Mouse (Mus musculus): ENCODE results near the gene Fig4.

The Fig4 gene

DNA sequence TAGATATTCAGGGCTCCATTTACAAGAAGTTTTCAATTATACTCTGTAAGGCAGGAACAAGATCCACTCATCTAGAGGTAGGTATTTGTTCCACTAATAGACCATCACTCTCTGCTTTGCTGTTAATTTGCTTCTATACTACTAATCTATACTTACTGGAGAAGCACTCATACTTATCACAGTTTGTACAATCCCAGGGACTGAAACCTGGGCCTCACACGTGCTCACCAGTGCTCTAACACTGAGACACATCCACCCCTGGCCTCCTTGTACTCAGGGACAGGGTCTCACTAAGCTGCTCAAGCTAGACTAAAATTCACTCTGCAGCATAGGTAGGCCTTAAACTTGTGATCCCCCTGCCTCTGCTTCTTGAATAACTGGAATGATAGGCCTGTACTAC is 41.8 kb downstream of the Fig4 start:
- DNase-seq (ENCODE audit: low spot score in 2 of 2): no peak

- no peak for DNase-seq (ENCODE audit: low spot score in 2 of 2)
These were observed 42.6 kb downstream of the Fig4 start for GRCm38 (mm10) chr10:41260243-41261006.

DNA sequence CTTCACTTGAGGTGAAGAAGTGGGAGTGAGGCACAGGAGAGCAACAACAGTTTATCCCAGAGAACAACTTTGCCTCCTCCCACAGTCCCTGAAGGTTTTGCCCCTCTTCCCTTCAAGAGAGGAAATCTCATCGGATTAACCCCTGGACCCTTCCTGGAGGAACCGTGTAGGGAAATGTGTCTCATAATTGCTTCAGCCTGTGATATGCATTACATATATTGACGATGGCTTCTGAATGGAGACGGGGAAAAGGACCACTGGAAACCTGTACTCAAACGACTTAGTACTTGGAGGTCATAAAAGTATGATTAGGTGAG is 52.4 kb downstream of the Fig4 start:
- DNase-seq (ENCODE audit: low spot score in 2 of 2): no peak

DNA sequence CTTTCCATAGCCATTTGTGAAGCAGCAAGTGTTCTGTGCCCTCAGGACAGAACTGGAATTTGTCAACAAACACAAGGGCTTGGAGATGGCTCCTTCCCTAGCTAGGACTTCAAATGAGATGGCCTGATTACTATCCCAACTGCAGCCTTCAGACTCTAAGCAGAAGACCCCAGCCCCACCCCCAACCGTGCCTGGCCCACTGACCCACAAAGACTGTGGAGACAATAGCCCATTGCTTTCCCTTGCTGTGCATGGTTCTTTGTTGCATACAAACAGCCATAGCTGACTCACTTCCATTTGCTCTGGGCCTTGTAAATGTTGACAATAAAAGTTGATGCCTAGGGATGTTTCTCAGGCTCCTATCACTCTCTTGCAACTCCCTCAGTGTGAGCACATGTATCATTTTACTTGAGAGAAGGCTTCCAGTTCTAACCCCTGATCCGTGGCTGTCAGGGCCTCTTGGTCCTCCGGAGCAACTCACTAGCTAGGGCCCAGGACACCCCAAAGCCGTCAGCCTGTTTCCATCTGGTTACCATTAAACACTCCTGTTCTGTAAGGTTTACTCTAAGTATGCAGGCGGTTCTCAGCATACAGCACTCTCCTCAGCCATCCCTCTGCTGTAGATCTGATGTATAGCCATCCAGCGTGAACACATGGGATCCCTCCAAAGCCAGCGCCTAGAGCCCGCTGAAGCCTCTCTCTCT is 52.9 kb downstream of the Fig4 start:
- no peak for DNase-seq (ENCODE audit: low spot score in 2 of 2)

DNA sequence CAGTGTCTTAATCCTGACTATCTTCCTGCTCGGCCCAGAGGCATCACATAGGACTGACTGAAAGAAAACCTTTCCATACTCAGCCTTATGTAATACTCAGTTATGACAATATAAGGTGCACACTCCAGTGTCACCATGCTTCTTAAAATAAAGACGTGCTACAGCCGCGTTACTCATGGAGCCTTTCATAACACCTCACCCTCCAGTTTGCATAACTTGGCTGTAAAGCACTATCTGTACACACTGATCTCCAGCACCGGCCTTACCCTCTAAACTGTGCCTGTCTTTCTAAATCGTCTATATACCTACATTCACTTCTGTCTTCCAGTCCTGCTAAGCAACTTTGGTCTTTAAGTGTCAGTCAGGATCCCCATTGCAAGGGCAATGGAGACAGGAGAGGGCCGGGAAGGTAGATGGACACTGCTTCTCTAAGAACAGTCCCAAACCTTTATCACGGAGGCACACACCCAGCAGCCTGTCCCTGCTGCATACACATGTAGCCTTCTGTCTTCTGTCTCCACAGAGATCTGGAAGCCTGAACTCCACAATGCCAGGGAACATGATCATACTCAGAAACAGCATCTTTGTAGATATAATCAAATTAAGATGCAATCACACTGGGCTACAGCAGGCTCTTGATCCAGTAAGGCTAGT is 53.9 kb downstream of the Fig4 start:
- no peak for DNase-seq (ENCODE audit: low spot score in 2 of 2)

GRCm38 (mm10) chr10:41247800-41248473 is 55.1 kb downstream of the Fig4 start:
- DNase-seq (ENCODE audit: low spot score in 2 of 2): no peak

DNA sequence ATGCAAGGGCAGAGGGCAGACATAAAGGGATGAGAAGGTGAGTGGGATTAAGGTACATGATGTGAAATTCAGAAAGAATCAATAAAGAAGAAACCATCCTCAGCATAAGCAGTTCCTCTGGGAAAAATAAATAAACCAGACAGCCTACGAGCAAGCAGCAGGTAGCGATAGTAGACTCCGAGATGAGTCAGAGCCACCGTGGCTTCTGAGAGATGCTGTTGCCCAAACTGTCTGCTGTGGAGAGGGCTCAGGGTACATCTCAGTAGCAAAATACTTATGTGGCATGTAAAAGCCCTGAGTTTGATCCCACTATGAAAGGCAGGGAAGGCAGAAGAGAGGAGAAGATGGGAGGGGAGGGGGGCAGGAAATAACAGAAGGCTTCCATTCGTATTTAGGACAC is 56.9 kb downstream of the Fig4 start:
- no peak for DNase-seq (ENCODE audit: low spot score in 2 of 2)

DNA sequence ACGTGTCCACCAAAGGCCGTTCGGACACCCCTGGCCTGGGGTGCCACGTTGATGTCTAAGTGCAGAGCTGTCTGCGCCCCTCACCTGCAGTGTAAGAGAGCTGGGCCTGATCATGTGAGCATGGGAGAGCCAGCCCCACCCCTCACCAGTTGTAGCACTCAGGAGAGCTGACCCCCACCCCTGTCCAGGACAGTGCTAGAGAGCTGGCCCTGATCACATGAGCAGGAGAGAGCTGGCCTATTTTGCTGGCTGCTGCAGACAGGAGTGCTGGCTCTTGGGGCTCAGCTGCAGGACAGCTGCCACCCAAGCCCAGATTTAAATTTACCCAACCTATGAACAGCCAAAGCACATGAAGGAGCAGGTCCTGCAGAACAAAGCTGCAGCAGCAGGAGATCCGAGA is 57.6 kb downstream of the Fig4 start:
- DNase-seq (ENCODE audit: low spot score in 2 of 2): no peak

DNA sequence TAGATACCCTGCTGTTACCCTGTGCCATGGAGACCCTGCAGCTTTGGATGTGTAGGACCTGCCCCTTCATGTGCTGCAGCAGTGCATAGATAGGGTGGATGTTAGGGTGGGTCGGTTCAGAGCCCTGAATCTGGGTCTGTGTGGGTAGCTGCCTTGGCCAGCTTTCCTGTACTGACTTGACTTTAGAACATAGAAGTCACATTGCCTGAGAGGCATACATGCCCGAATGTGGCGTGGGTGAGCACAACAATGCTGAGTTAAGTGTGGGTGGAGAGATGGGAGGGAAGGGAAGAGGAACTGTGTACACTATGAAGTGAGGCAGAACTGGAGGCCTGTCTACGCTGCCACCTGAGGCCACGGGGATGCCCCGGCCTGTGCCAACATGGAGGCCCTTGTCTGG is 58.0 kb downstream of the Fig4 start:
- no peak for DNase-seq (ENCODE audit: low spot score in 2 of 2)

DNA sequence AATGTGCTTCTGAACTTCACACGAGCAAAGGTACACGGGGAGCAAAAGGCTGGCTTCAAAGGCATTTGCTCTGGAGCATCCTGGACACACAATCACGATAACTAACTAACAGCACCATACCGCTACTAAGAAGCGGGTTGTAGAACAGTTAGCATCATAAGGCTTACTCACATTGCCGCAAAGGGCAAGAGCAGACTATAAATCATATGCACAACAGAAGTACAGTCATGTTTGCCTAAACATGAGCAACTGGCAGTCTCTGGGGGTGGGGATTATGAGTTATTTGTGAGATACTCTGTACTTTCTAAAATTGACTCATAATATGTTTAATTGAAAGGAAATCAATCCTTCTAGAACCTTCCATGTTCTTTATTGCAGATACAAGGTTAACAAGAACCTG is 59.1 kb downstream of the Fig4 start:
- DNase-seq (ENCODE audit: low spot score in 2 of 2): no peak

DNA sequence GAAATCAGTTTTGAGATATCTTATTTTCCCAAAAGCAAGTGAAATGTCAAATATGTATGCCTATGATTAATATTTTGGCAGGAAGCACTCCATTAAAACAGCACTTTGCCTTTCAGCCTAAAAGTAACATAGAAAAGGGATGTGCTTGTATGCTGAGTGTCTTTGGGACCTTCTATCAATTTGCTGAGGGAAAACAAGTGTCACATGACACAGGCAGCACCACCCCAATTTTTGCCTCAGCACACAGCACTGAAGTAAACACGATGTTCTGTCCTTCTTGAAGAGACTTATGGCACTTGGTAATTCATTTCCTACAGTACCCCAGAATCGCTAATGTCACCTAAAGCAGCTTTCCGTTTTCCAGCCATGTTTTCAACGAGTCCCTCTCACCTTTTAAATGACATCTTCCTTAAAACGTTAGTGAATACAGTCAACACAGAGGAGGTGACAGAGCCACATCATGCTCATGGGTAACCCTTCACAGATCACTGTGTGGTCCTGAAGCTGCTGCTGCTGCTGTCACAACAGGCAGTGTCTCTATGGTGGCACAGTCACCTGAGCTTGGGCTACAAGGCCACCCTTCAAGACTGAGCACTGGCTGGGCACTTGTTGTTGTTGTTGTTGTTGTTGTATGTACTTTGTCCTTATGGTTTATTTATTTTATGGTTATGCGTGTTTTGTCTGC is 61.4 kb downstream of the Fig4 start:
- no peak for DNase-seq (ENCODE audit: low spot score in 2 of 2)

DNA sequence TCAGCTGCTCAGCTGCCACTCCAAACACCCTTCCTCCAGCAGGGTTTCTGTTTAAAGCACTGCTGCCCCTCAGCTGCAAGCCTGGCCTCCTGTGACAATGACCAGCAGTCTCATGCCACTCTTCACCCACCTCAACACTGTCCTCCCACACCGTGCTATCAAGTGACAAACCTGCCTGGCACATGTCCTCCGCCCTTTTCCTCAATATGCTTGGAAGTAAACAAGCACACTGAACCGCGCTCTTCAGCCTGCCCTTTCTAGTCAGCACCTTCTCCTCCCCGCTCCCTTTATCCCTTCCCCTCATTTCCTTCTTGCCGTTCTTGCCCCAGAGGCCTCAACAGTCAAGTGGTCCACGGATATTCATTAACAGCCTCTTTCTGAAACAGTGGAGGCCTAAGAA is 62.0 kb downstream of the Fig4 start:
- no peak for DNase-seq (ENCODE audit: low spot score in 2 of 2)

DNA sequence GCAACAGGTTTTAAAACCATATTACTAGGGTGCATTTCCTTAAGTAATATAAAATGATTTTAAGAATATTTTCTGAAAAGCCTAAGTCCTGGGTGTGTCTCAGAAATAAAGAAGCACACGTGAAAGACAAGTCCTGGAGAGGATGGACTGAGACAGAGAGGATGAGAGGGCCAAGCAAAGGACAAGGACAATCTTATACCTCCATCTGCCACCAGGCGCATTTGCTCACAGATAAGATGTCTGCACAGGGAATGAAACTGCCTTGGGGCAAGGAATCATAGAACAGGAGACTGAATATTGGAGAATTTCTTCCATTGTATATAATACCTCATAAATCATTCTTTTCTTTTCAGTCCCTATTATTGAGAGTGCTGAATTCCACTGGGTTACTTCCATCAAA is 67.0 kb downstream of the Fig4 start:
- no peak for DNase-seq (ENCODE audit: low spot score in 2 of 2)

GRCm38 (mm10) chr10:41235584-41235983 is 67.5 kb downstream of the Fig4 start:
- DNase-seq (ENCODE audit: low spot score in 2 of 2): no peak

- no peak for DNase-seq (ENCODE audit: low spot score in 2 of 2)
These were observed 67.9 kb downstream of the Fig4 start for GRCm38 (mm10) chr10:41235159-41235558.

- DNase-seq (ENCODE audit: low spot score in 2 of 2): peak in 1 of 2 experiments; percentile 1
These were observed 68.5 kb downstream of the Fig4 start for GRCm38 (mm10) chr10:41234552-41234951.

GRCm38 (mm10) chr10:41233140-41233539 is 69.9 kb downstream of the Fig4 start:
- DNase-seq (ENCODE audit: low spot score in 2 of 2): no peak

DNA sequence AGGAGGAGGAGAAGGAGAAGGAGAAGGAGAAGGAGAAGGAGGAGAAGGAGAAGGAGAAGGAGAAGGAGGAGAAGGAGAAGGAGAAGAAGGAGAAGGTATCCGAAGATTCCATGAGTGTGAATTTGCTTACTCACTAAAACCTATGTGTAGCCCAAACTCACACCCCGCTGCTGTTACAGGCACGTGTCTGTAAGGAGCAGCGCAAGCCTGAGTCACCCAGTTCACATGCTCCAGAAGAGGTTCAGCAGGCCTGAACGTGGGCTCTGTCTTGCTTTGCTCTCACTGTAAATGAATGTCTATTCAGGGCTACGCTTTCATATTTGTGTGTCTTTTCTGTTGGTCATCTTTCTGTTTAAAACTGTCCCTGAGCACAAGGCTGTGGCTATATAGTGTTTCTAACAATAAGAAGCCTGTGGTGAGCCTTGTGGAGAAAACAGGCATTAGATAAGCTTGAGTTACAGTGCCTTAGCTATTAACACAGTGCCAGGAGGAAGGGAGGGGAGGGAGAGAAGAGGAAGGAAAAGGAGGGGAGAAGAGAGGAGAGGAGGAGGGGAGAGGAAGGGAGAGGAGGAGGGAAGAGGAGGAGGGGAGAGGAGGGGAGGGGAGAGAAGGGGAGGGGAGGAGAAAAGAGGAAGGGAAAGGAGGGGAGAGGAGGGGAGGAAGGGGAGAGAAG is 71.8 kb downstream of the Fig4 start:
- no peak for DNase-seq (ENCODE audit: low spot score in 2 of 2)

- no peak for DNase-seq (ENCODE audit: low spot score in 2 of 2)
These were observed 75.4 kb downstream of the Fig4 start for GRCm38 (mm10) chr10:41227626-41228025.

- no peak for DNase-seq (ENCODE audit: low spot score in 2 of 2)
These were observed 79.6 kb downstream of the Fig4 start for GRCm38 (mm10) chr10:41223499-41223898.

- no peak for DNase-seq (ENCODE audit: low spot score in 2 of 2)
These were observed 81.9 kb downstream of the Fig4 start for GRCm38 (mm10) chr10:41221204-41221603.
